Mouse (Mus musculus) neutrophil, adult 5-6 weeks (primary cell): ENCODE data around the gene Zfp810. TPM values are rescaled to one million over a fixed set of nuclear protein-coding genes. Genes with fewer than 3 reads are reported as not detected.
A peak's percentile ranks its signal among the peaks of the same experiment; 100 is the strongest.

ENCODE experiments used
- ATAC-seq: fragments of 151-379, 151-347 bp; 2 replicates; pipeline ENCODE4 v1.8.0; 2017; ENCODE audit warnings: mild to moderate bottlenecking, moderate TSS enrichment; ENCODE audit not compliant: insufficient number of reproducible peaks, poor library complexity, low FRiP score, severe bottlenecking; ENCODE audit errors: extremely low read depth
- total RNA-seq: library from RNA; stranded (forward); fragments of 200-1000 nt; gene quantifications from 2 replicates; pipeline ENCODE4 v1.2.3, GENCODE M21; 2017

Zfp810 gene
- total RNA-seq, 1 experiment from 2014 or later = 20.4 TPM

- no peak for ATAC-seq
Measured at GRCm38 (mm10) chr9:22268886-22269285, 38.6 kb downstream of the Zfp810 start.

- ATAC-seq = no peak
Measured at GRCm38 (mm10) chr9:22262611-22263010, 44.8 kb downstream of the Zfp810 start.

- no peak for ATAC-seq
Measured at GRCm38 (mm10) chr9:22261594-22261993, 45.9 kb downstream of the Zfp810 start.

- ATAC-seq = no peak
Measured at GRCm38 (mm10) chr9:22260092-22260422, 47.4 kb downstream of the Zfp810 start.

GRCm38 (mm10) chr9:22259184-22260091, 48.0 kb downstream of the Zfp810 start, which contains the start of gene Zfp599:
Gene Zfp599, minus strand, starts transcription at chr9:22259895.
- ATAC-seq = peak; percentile 88

GRCm38 (mm10) chr9:22258784-22259183, 48.7 kb downstream of the Zfp810 start:
- ATAC-seq = no peak

GRCm38 (mm10) chr9:22256579-22256978, 50.9 kb downstream of the Zfp810 start:
- no peak for ATAC-seq

GRCm38 (mm10) chr9:22244242-22244641, 63.2 kb downstream of the Zfp810 start:
- ATAC-seq = no peak

GRCm38 (mm10) chr9:22240001-22240400, 67.4 kb downstream of the Zfp810 start:
- ATAC-seq = no peak

- peak; percentile 33; the same call in 1 of the 2 replicates for ATAC-seq
Measured at GRCm38 (mm10) chr9:22230556-22230955, 76.9 kb downstream of the Zfp810 start.

- no peak for ATAC-seq
Measured at GRCm38 (mm10) chr9:22230061-22230460, 77.4 kb downstream of the Zfp810 start.

- ATAC-seq = no peak
Measured at GRCm38 (mm10) chr9:22229386-22230026, 77.9 kb downstream of the Zfp810 start.

- ATAC-seq = no peak
Measured at GRCm38 (mm10) chr9:22226846-22227245, 80.6 kb downstream of the Zfp810 start.

Other genes with a start within 250 kb of the Zfp810 start
- not detected in 2 replicates for gene Gm49318, start 236.4 kb downstream of the Zfp810 start, total RNA-seq
- 13.5 and 18.5 TPM in 2 replicates for gene Zfp653, start 236.3 kb downstream of the Zfp810 start, total RNA-seq
- gene Ecsit, start 222.2 kb downstream of the Zfp810 start, total RNA-seq = 10.1 and 14.0 TPM in 2 replicates
- not detected in 2 replicates for gene Cnn1, start 208.4 kb downstream of the Zfp810 start, total RNA-seq
- 27.4 and 27.9 TPM in 2 replicates for gene Elof1, start 190.5 kb downstream of the Zfp810 start, total RNA-seq
- 70.6 and 71.3 TPM in 2 replicates for gene Acp5, start 171.9 kb downstream of the Zfp810 start, total RNA-seq
- 13.0 and 16.6 TPM in 2 replicates for gene Pigyl, start 150.8 kb downstream of the Zfp810 start, total RNA-seq
- gene Zfp872, start 119.6 kb downstream of the Zfp810 start, total RNA-seq = not detected in 2 replicates
- gene Zfp809, start 81.9 kb downstream of the Zfp810 start, total RNA-seq = 49.2 and 51.3 TPM in 2 replicates
- 1.6 and 1.7 TPM in 2 replicates for gene Zfp599, start 47.8 kb downstream of the Zfp810 start, total RNA-seq
- 2.2 and 5.0 TPM in 2 replicates for gene Anln, start 81.5 kb upstream of the Zfp810 start, total RNA-seq
- 11.0 and 15.4 TPM in 2 replicates for gene 9530077C05Rik, start 103.9 kb upstream of the Zfp810 start, total RNA-seq
- gene Gm17545, start 146.6 kb upstream of the Zfp810 start, total RNA-seq = not detected in 2 replicates
- 180 and 214 TPM in 2 replicates for gene Rp9, start 162.1 kb upstream of the Zfp810 start, total RNA-seq
- gene Bbs9, start 168.1 kb upstream of the Zfp810 start, total RNA-seq = 24.6 and 27.1 TPM in 2 replicates